Mouse (Mus musculus) embryonic fibroblast, embryonic 13.5 days (primary cell): ENCODE measurements around the gene Tubgcp4. TPM values are rescaled to one million over a fixed set of nuclear protein-coding genes. Genes with fewer than 3 reads are reported as not detected.

Experiments used
- H3K27ac ChIP-seq: 2 replicates; pipeline ENCODE4 v1.5.1; 2012; ENCODE audit warnings: low read length, control low read depth, inconsistent platforms; ENCODE audit not compliant: insufficient read depth
- H3K4me1 ChIP-seq: 2 replicates; pipeline ENCODE4 v1.6.1; 2011; ENCODE audit warnings: low read length; ENCODE audit not compliant: control insufficient read depth, insufficient read depth
- H3K4me3 ChIP-seq: 2 replicates; pipeline ENCODE4 v1.5.1; 2011; ENCODE audit warnings: mild to moderate bottlenecking, control low read depth, low read length; ENCODE audit not compliant: insufficient read depth
- CTCF ChIP-seq: IDR thresholded peaks from 2 replicates; pipeline ENCODE4 v1.5.1; 2011; ENCODE audit warnings: mild to moderate bottlenecking, control low read depth, low read length, moderate library complexity, borderline replicate concordance; ENCODE audit not compliant: insufficient read depth
- POLR2A ChIP-seq: IDR thresholded peaks from 2 replicates; pipeline ENCODE4 v1.6.1; 2011; ENCODE audit warnings: low read depth, mild to moderate bottlenecking, control low read depth, low read length, moderate library complexity
- polyA plus RNA-seq: library from polyadenylated mRNA; stranded (reverse); fragments of >200 nt; gene quantifications from 2 replicates; pipeline ENCODE4 v1.2.4, GENCODE M21; 2011; ENCODE audit warnings: low read depth; ENCODE audit not compliant: missing spikeins, insufficient read length

The Tubgcp4 gene
- polyA plus RNA-seq, 1 experiment: 48.2 TPM

DNA sequence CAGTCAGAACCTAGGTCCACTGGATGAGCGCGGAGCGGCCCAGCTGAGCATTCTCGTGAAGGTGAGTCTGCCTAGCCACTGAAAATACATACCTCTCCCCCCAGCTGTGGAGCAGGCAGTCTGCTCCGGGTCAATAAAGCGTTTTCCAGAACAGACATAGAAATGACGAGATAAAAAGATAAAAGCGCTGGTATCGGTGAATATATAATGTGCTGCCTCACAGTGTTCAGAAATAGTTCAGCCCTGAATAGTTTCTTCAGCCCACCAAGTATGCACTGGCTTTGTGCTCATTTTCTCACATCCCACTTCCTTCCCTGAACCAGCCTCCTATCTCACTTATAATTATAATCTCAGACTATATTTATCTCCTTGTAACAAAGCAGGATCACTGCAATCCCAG is 25.0 kb downstream of the Tubgcp4 start:
- Histone ChIP-seq H3K27ac (no peak overlapping the region), H3K4me3 (no peak overlapping the region), H3K4me1 (no peaks in the 10 kb centered on the region)
- TF ChIP-seq POLR2A (no peak), CTCF (no peak)

GRCm38 (mm10) chr2:121204276-121204675 is 33.8 kb downstream of the Tubgcp4 start:
- Histone ChIP-seq H3K4me1 (no peaks in the 10 kb centered on the region), H3K4me3 (no peak overlapping the region), H3K27ac (no peak overlapping the region)
- no peak for TF ChIP-seq CTCF
- no peak for TF ChIP-seq POLR2A

GRCm38 (mm10) chr2:121206541-121206940 is 36.1 kb downstream of the Tubgcp4 start:
- Histone ChIP-seq H3K27ac (no peak overlapping the region), H3K4me1 (no peaks in the 10 kb centered on the region), H3K4me3 (no peak overlapping the region)
- TF ChIP-seq POLR2A: no peak
- no peak for TF ChIP-seq CTCF

DNA sequence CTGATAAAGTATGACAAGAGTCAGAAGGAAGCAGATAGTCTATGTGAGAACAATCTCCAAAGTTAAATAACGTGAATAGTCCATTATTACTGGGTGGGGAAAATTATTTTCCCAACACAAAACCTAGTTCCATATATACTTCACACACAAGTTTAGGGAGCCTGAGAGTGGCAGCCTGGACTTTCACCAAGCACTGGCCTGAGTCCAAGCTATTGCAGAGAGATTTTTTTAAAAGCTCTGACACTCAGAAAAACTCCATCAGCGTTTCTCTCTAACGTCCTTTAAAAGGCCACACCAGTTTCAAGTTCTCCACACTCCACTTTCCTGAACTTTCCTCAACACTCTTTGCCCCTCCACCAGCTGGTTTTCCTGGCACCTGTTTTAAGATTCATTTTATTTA is 44.0 kb downstream of the Tubgcp4 start:
- Histone ChIP-seq H3K4me1 (no peaks in the 10 kb centered on the region), H3K4me3 (no peak overlapping the region), H3K27ac (no peak overlapping the region)
- TF ChIP-seq CTCF (no peak), POLR2A (no peak)

DNA sequence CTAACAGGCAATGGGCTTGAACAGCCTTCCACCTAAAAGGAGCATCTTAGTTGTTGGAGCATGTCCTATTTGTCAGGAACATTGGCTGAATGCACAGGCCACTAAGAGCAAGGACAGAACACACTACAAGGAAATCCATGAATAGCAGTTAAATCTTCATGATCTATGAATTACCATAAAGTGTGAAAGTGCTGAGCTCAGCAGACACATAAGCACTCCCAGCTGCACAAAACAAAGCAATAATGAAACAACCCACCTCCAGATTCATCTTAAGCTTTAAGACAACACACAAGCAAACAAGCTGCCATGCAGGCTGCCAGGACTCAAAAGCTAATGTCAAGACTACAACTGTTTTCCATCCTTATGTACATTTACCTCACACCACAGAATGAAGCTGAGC is 48.7 kb downstream of the Tubgcp4 start:
- TF ChIP-seq CTCF (no peak), POLR2A (no peak)
- Histone ChIP-seq H3K27ac (no peak overlapping the region), H3K4me1 (no peaks in the 10 kb centered on the region; the same call in 1 of the 2 replicates), H3K4me3 (no peak overlapping the region)

- TF ChIP-seq CTCF (no peak), POLR2A (no peak)
- Histone ChIP-seq H3K4me1 (no peaks in the 10 kb centered on the region; the same call in 1 of the 2 replicates), H3K27ac (no peak overlapping the region), H3K4me3 (no peak overlapping the region)
These were observed 49.5 kb downstream of the Tubgcp4 start for GRCm38 (mm10) chr2:121219994-121220393.

- no peak for TF ChIP-seq CTCF
- Histone ChIP-seq H3K27ac (no peak overlapping the region), H3K4me1 (no peaks in the 10 kb centered on the region; the same call in 1 of the 2 replicates), H3K4me3 (no peak overlapping the region)
These were observed 52.6 kb downstream of the Tubgcp4 start for GRCm38 (mm10) chr2:121223010-121223409.

DNA sequence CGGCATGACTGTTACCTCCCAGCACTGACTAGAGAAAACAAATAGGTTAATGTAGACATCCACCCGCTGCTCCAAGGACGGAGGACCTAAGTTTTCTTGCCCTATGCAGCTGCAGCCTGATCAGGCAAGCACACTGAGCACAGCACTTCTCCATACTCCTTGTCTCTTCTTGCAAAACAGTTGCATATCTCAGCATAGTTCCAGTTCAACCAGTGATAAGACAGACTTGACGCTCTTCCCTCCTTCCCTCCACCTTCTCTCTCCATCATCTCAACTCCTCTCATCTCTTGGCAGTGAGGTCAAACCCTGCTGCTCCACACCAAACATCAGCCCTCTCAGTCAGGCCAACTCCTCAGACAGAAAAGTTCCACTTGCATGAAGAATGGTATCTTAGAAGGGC is 57.7 kb downstream of the Tubgcp4 start:
- H3K27ac ChIP-seq: no peak overlapping the region
- no peak overlapping the region for H3K4me3 ChIP-seq
- TF ChIP-seq CTCF: no peak
- no peak for TF ChIP-seq POLR2A
- H3K4me1 ChIP-seq: no peaks in the 10 kb centered on the region; the same call in 1 of the 2 replicates

DNA sequence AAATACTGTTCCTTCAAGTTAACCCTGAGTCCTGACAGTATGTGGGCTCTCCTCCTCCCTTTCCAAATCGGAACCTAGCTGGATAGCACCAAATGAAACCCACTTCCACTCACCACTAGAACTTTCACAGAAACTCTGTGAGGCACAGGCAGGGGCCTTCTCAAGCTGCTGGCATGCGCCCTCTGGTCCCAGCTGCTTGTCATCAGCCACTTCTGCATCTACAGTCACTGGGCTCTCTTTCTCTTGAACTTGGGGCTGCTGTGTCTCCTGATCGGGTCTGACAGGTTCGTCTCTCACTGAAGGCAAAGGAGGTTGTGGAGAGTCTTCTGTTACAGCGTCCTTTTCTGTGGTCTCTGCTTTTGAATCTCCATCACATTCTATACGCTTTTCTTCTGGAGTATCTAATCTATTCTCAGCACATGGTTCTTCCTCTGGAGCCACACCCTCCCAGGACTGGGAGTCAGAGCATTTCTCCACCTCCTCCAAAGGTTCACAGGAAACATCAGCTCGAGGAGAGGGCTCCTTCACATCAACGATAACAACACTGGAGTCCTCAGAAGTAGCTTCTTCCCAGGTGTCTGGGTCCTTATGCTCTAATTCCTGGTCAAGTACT is 65.1 kb downstream of the Tubgcp4 start:
- no peaks in the 10 kb centered on the region for H3K4me1 ChIP-seq
- no peak overlapping the region for H3K4me3 ChIP-seq
- no peak overlapping the region for H3K27ac ChIP-seq
- TF ChIP-seq POLR2A: no peak
- TF ChIP-seq CTCF: no peak

DNA sequence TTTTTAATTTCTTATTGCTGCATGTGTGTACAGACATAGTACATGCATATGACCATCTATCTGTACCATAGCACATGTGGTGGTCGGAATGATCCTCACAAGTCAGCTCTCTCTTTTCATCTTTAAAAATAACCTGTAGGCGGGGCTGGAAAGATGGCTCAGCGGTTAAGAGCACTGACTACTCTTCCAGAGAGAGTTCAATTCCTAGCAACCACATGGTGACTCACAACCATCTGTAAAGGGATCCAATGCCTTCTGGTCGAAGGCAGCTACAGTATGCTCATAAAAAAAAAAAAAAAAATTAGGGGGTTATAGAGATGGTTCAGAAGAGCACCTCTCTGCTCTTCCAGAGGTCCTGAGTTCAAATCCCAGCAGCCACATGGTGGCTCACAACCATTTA is 69.0 kb downstream of the Tubgcp4 start:
- Histone ChIP-seq H3K4me3 (no peak overlapping the region), H3K4me1 (no peaks in the 10 kb centered on the region), H3K27ac (no peak overlapping the region)
- TF ChIP-seq CTCF (no peak), POLR2A (no peak)
